Mouse (Mus musculus) liver, adult 2 months (tissue): ENCODE measurements around the gene Macf1.
A peak's percentile ranks its signal among the peaks of the same experiment; 100 is the strongest.

ENCODE experiments used
- CTCF ChIP-seq: fragments of 200-500 bp; IDR thresholded peaks from 2 replicates; pipeline ENCODE4 v1.5.1; 2011; ENCODE audit warnings: low read depth, low read length, control low read depth
- POLR2A ChIP-seq: fragments of 200-500 bp; IDR thresholded peaks from 2 replicates; pipeline ENCODE4 v1.6.1; 2011; ENCODE audit warnings: low read length, control low read depth; ENCODE audit not compliant: insufficient read depth; ENCODE audit errors: extremely low read depth

DNA sequence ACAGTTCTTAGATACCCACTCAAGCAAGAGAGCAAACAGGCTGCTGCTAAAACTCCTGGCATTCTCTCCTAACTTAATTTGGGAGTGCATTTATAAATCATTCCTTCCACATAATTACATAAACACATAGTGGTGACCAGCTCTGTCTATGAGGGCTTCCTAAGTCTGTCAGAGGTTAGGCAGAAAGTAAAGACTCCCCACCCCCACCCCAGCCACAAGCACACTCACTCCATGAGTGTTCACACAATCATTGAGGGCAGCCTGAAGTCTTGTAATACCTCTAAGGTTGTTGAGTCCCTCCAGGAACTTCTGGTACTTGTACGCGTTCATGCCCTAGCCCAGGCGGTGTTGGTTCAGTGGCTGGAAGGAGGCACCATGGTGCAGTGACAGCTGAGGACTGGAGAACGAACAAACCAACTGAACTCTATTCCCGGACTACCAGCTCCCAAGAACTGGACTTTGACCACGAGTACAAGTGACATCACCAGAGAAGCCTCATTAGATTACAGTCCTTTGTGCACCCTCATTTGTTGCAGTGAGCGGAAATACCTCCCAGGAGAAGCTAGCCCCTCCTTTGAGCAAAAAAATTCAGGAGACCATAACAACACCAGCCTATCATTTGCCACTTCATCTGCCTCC lies 70.7 kb downstream of the Macf1 start:
- TF ChIP-seq CTCF (no peak), POLR2A (peak; percentile 62; the same call in 1 of the 2 replicates)
